Mouse (Mus musculus): ENCODE measurements at regions not wholly inside any gene's neighbourhood (a gene's known extent, or its start where the extent isn't known, plus 50 kb on each side); places are given as distances from the start of the nearest gene placed in this dataset.
A peak's percentile ranks its signal among the peaks of the same experiment; 100 is the strongest.

- no peak for ATAC-seq (replicated peaks; ENCODE audit: low read depth, poor library complexity, severe bottlenecking)
These were observed 104.6 kb downstream of the Ube2e3 start for GRCm38 (mm10) chr2:78972288-78973117.

GRCm38 (mm10) chr2:78973811-78974210 lies 105.9 kb downstream of the Ube2e3 start:
- ATAC-seq (replicated peaks; ENCODE audit: low read depth, poor library complexity, severe bottlenecking) = no peak

GRCm38 (mm10) chr2:78974683-78975392 lies 106.9 kb downstream of the Ube2e3 start:
- ATAC-seq (replicated peaks; ENCODE audit: low read depth, poor library complexity, severe bottlenecking) = no peak

GRCm38 (mm10) chr2:78975393-78975774 lies 107.5 kb downstream of the Ube2e3 start:
- ATAC-seq (replicated peaks; ENCODE audit: low read depth, poor library complexity, severe bottlenecking) = no peak

GRCm38 (mm10) chr2:78976084-78976483 lies 108.2 kb downstream of the Ube2e3 start:
- no peak for ATAC-seq (replicated peaks; ENCODE audit: low read depth, poor library complexity, severe bottlenecking)

GRCm38 (mm10) chr2:78977632-78978397 lies 109.9 kb downstream of the Ube2e3 start:
- no peak for ATAC-seq (replicated peaks; ENCODE audit: low read depth, poor library complexity, severe bottlenecking)

GRCm38 (mm10) chr2:78980019-78980418 lies 112.1 kb downstream of the Ube2e3 start:
- no peak for ATAC-seq (replicated peaks; ENCODE audit: low read depth, poor library complexity, severe bottlenecking)

- no peak for ATAC-seq (replicated peaks; ENCODE audit: low read depth, poor library complexity, severe bottlenecking)
These were observed 112.8 kb downstream of the Ube2e3 start for GRCm38 (mm10) chr2:78980661-78981229.

GRCm38 (mm10) chr2:78983347-78983746 lies 115.4 kb downstream of the Ube2e3 start:
- no peak; the same call in 1 of the 2 replicates for ATAC-seq (replicated peaks; ENCODE audit: low read depth, poor library complexity, severe bottlenecking)

GRCm38 (mm10) chr2:78983944-78984498 lies 116.1 kb downstream of the Ube2e3 start:
- ATAC-seq (replicated peaks; ENCODE audit: low read depth, poor library complexity, severe bottlenecking) = no peak

GRCm38 (mm10) chr2:78986984-78987383 lies 119.1 kb downstream of the Ube2e3 start:
- ATAC-seq (replicated peaks; ENCODE audit: low read depth, poor library complexity, severe bottlenecking) = no peak

- ATAC-seq (replicated peaks; ENCODE audit: low read depth, poor library complexity, severe bottlenecking) = no peak
These were observed 119.5 kb downstream of the Ube2e3 start for GRCm38 (mm10) chr2:78987388-78987787.

GRCm38 (mm10) chr2:78988224-78988623 lies 120.3 kb downstream of the Ube2e3 start:
- no peak for ATAC-seq (replicated peaks; ENCODE audit: low read depth, poor library complexity, severe bottlenecking)

- peak; percentile 87 for ATAC-seq (replicated peaks; ENCODE audit: low read depth, poor library complexity, severe bottlenecking)
These were observed 127.1 kb downstream of the Ube2e3 start for GRCm38 (mm10) chr2:78994800-78995555.

GRCm38 (mm10) chr2:78998637-78999036 lies 130.7 kb downstream of the Ube2e3 start:
- ATAC-seq (replicated peaks; ENCODE audit: low read depth, poor library complexity, severe bottlenecking) = no peak

- no peak for ATAC-seq (replicated peaks; ENCODE audit: low read depth, poor library complexity, severe bottlenecking)
These were observed 131.5 kb downstream of the Ube2e3 start for GRCm38 (mm10) chr2:78999410-78999809.

- ATAC-seq (replicated peaks; ENCODE audit: low read depth, poor library complexity, severe bottlenecking) = no peak
These were observed 136.9 kb downstream of the Ube2e3 start for GRCm38 (mm10) chr2:79004862-79005261.

- no peak for ATAC-seq (replicated peaks; ENCODE audit: low read depth, poor library complexity, severe bottlenecking)
These were observed 140.7 kb downstream of the Ube2e3 start for GRCm38 (mm10) chr2:79008642-79009041.

GRCm38 (mm10) chr2:79009791-79010190 lies 141.9 kb downstream of the Ube2e3 start:
- ATAC-seq (replicated peaks; ENCODE audit: low read depth, poor library complexity, severe bottlenecking) = no peak

Measured in common myeloid progenitor, adult 5-6 weeks (primary cell).